Mouse (Mus musculus): ENCODE data around the gene Ccdc73. TPM values are rescaled to one million over a fixed set of nuclear protein-coding genes. Genes with fewer than 3 reads are reported as not detected.

Ccdc73 gene
- total and polyA plus RNA-seq, 3 experiments: 0.08 to 0.43 TPM; not detected in 1

- no peaks in the 10 kb centered on the region; a peak in 1 of 4 replicates for H3K4me1 ChIP-seq (ENCODE audit: control insufficient read depth in 1 of 2, insufficient read depth in 2 of 2, low read length in 2 of 2)
- H3K79me2 ChIP-seq (ENCODE audit: control insufficient read depth, insufficient read depth, low read length, poor library complexity): no peaks in the 10 kb centered on the region
- peaks cover 0 to 7% of the 10 kb centered on the region in 2 experiments; a peak in 2 of 4 replicates for H3K27me3 ChIP-seq (ENCODE audit: control insufficient read depth in 1 of 2, insufficient read depth in 2 of 2, low read length in 2 of 2)
- DNase-seq (ENCODE audit: low read depth, low spot score): no peak
- H3K27ac ChIP-seq (ENCODE audit: control insufficient read depth, low read depth, low read length): no peak overlapping the region
- no peak overlapping the region for H3K9ac ChIP-seq (ENCODE audit: control insufficient read depth, low read depth, low read length, poor library complexity, severe bottlenecking)
- TF ChIP-seq TBP (IDR thresholded peaks at IDR 0.05; ENCODE audit: low read depth, low read length): no peak
- TF ChIP-seq ZMIZ1 (IDR thresholded peaks at IDR 0.05; ENCODE audit: low read depth, low read length): no peak
- no peak for TF ChIP-seq MAFK (IDR thresholded peaks at IDR 0.05; ENCODE audit: borderline replicate concordance, low read depth, low read length)
- no peak for TF ChIP-seq MYC (IDR thresholded peaks at IDR 0.05; ENCODE audit: low read depth, low read length)
- TF ChIP-seq POLR2A (IDR thresholded peaks at IDR 0.05; ENCODE audit: control insufficient read depth in 1 of 2, insufficient read depth in 1 of 2, low read depth in 1 of 2, low read length in 2 of 2, poor library complexity in 1 of 2): no peak
- no peak for TF ChIP-seq ZKSCAN1 (IDR thresholded peaks at IDR 0.05; ENCODE audit: low read depth, low read length)
- TF ChIP-seq ZC3H11A (IDR thresholded peaks at IDR 0.05; ENCODE audit: low read depth, low read length): no peak
- TF ChIP-seq JUND (IDR thresholded peaks at IDR 0.05; ENCODE audit: low read depth, low read length): no peak
- TF ChIP-seq MEF2A (IDR thresholded peaks at IDR 0.05; ENCODE audit: extremely low read depth, insufficient replicate concordance, low read depth, low read length, poor library complexity, severe bottlenecking): no peak
- TF ChIP-seq TAL1 (IDR thresholded peaks at IDR 0.05; ENCODE audit: low read length): no peak
- no peak for TF ChIP-seq UBTF (IDR thresholded peaks at IDR 0.05; ENCODE audit: borderline replicate concordance, insufficient read depth, low read depth, low read length)
- no peak for TF ChIP-seq NELFE (IDR thresholded peaks at IDR 0.05; ENCODE audit: low read depth, low read length)
- TF ChIP-seq GABPA (IDR thresholded peaks at IDR 0.05; ENCODE audit: low read depth, low read length): no peak
- no peak for TF ChIP-seq USF1 (IDR thresholded peaks at IDR 0.05; ENCODE audit: low read depth, low read length)
- no peaks in the 10 kb centered on the region for H3K9me3 ChIP-seq (replicated peaks; ENCODE audit: insufficient read depth, low read length)
- H3K36me3 ChIP-seq (ENCODE audit: control insufficient read depth in 1 of 2, insufficient read depth in 2 of 2, low read length in 2 of 2): no peaks in the 10 kb centered on the region
- H3K4me3 ChIP-seq (ENCODE audit: control insufficient read depth in 1 of 2, insufficient read depth in 1 of 2, low read depth in 2 of 2, low read length in 2 of 2): no peak overlapping the region
Observed at GRCm38 (mm10) chr2:105055529-105055928, 187.9 kb downstream of the Ccdc73 start.

- Histone ChIP-seq H3K36me3 (ENCODE audit: control insufficient read depth in 1 of 2, insufficient read depth in 2 of 2, low read length in 2 of 2) (no peaks in the 10 kb centered on the region), H3K27me3 (ENCODE audit: control insufficient read depth in 1 of 2, insufficient read depth in 2 of 2, low read length in 2 of 2) (peaks cover 0 to 7% of the 10 kb centered on the region in 2 experiments; a peak in 3 of 4 replicates), H3K79me2 (ENCODE audit: control insufficient read depth, insufficient read depth, low read length, poor library complexity) (no peaks in the 10 kb centered on the region), H3K9me3 (replicated peaks; ENCODE audit: insufficient read depth, low read length) (no peaks in the 10 kb centered on the region), H3K27ac (ENCODE audit: control insufficient read depth, low read depth, low read length) (no peak overlapping the region), H3K4me1 (ENCODE audit: control insufficient read depth in 1 of 2, insufficient read depth in 2 of 2, low read length in 2 of 2) (no peaks in the 10 kb centered on the region; a peak in 1 of 4 replicates), H3K4me3 (ENCODE audit: control insufficient read depth in 1 of 2, insufficient read depth in 1 of 2, low read depth in 2 of 2, low read length in 2 of 2) (no peak overlapping the region), H3K9ac (ENCODE audit: control insufficient read depth, low read depth, low read length, poor library complexity, severe bottlenecking) (no peak overlapping the region)
- DNase-seq (ENCODE audit: low read depth, low spot score): no peak
- TF ChIP-seq SMC3 (IDR thresholded peaks at IDR 0.05; ENCODE audit: low read depth, low read length) (no peak), POLR2A (IDR thresholded peaks at IDR 0.05; ENCODE audit: control insufficient read depth in 1 of 2, insufficient read depth in 1 of 2, low read depth in 1 of 2, low read length in 2 of 2, poor library complexity in 1 of 2) (no peak), POLR2AphosphoS2 (IDR thresholded peaks at IDR 0.05; ENCODE audit: low read length) (no peak), ETS1 (IDR thresholded peaks at IDR 0.05; ENCODE audit: low read depth, low read length) (no peak), NELFE (IDR thresholded peaks at IDR 0.05; ENCODE audit: low read depth, low read length) (no peak), ELF1 (IDR thresholded peaks at IDR 0.05; ENCODE audit: low read depth, low read length) (no peak), TBP (IDR thresholded peaks at IDR 0.05; ENCODE audit: low read depth, low read length) (no peak), GABPA (IDR thresholded peaks at IDR 0.05; ENCODE audit: low read depth, low read length) (no peak), CTCF (IDR thresholded peaks at IDR 0.05 in 2 of 3, conservative IDR thresholded peaks at IDR 0.05 in 1 of 3; ENCODE audit: control insufficient read depth in 1 of 3, insufficient read depth in 1 of 3, low read depth in 2 of 3, low read length in 3 of 3, poor library complexity in 1 of 3, severe bottlenecking in 1 of 3) (no peak), MAZ (IDR thresholded peaks at IDR 0.05; ENCODE audit: low read depth, low read length) (no peak), RCOR1 (IDR thresholded peaks at IDR 0.05; ENCODE audit: low read depth, low read length) (no peak), MAX (IDR thresholded peaks at IDR 0.05; ENCODE audit: low read length) (no peak), SIN3A (IDR thresholded peaks at IDR 0.05; ENCODE audit: low read length) (no peak), USF2 (IDR thresholded peaks at IDR 0.05; ENCODE audit: borderline replicate concordance in 1 of 2, insufficient read depth in 1 of 2, low read depth in 1 of 2, low read length in 2 of 2) (no peak), KAT2A (conservative IDR thresholded peaks at IDR 0.05; ENCODE audit: low read depth, low read length) (no peak), TCF12 (IDR thresholded peaks at IDR 0.05; ENCODE audit: low read depth, low read length) (no peak), RAD21 (IDR thresholded peaks at IDR 0.05; ENCODE audit: low read depth, low read length) (no peak), TAL1 (IDR thresholded peaks at IDR 0.05; ENCODE audit: low read length) (no peak)
Observed at GRCm38 (mm10) chr2:105058577-105059116, 191.0 kb downstream of the Ccdc73 start.

Measured in MEL (cell line).